Mouse (Mus musculus) NIH3T3 (cell line): ENCODE measurements at regions not wholly inside any gene's neighbourhood (a gene's known extent, or its start where the extent isn't known, plus 50 kb on each side); places are given as distances from the start of the nearest gene placed in this dataset.

Source experiments
- DNase-seq: peaks from one replicate; pipeline ENCODE4 v3.0.0-alpha.2; 2012; ENCODE audit warnings: low read depth

GRCm38 (mm10) chr14:120661111-120661510 lies 182.9 kb downstream of the Rap2a start:
- no peak for DNase-seq

- no peak for DNase-seq
These were observed 191.4 kb downstream of the Rap2a start for GRCm38 (mm10) chr14:120669665-120670064.

- no peak for DNase-seq
These were observed 197.5 kb downstream of the Rap2a start for GRCm38 (mm10) chr14:120675752-120676151.

- DNase-seq = no peak
These were observed 200.3 kb downstream of the Rap2a start for GRCm38 (mm10) chr14:120678533-120678932.

GRCm38 (mm10) chr14:120679072-120679471 lies 200.8 kb downstream of the Rap2a start:
- DNase-seq = no peak

- DNase-seq = peak; percentile 8
These were observed 202.0 kb downstream of the Rap2a start for GRCm38 (mm10) chr14:120680272-120680671.

- DNase-seq = no peak
These were observed 207.0 kb downstream of the Rap2a start for GRCm38 (mm10) chr14:120685263-120685662.

GRCm38 (mm10) chr14:120685877-120686276 lies 207.6 kb downstream of the Rap2a start:
- no peak for DNase-seq

- no peak for DNase-seq
These were observed 208.5 kb downstream of the Rap2a start for GRCm38 (mm10) chr14:120686751-120687150.

GRCm38 (mm10) chr14:120699378-120699777 lies 211.6 kb upstream of the Ipo5 start:
- no peak for DNase-seq

- DNase-seq = peak; percentile 94
These were observed 205.7 kb upstream of the Ipo5 start for GRCm38 (mm10) chr14:120705301-120705801.

GRCm38 (mm10) chr14:120710782-120711181 lies 200.2 kb upstream of the Ipo5 start:
- DNase-seq = no peak

- DNase-seq = no peak
These were observed 190.3 kb upstream of the Ipo5 start for GRCm38 (mm10) chr14:120720464-120721445.

- DNase-seq = no peak
These were observed 189.2 kb upstream of the Ipo5 start for GRCm38 (mm10) chr14:120721593-120722461.

- no peak for DNase-seq
These were observed 188.4 kb upstream of the Ipo5 start for GRCm38 (mm10) chr14:120722546-120723112.

- DNase-seq = no peak
These were observed 182.9 kb upstream of the Ipo5 start for GRCm38 (mm10) chr14:120728107-120728506.

GRCm38 (mm10) chr14:120730226-120730625 lies 180.8 kb upstream of the Ipo5 start:
- no peak for DNase-seq

- no peak for DNase-seq
These were observed 179.2 kb upstream of the Ipo5 start for GRCm38 (mm10) chr14:120731679-120732281.

GRCm38 (mm10) chr14:120732400-120733138 lies 178.5 kb upstream of the Ipo5 start:
- DNase-seq = no peak

- no peak for DNase-seq
These were observed 169.5 kb upstream of the Ipo5 start for GRCm38 (mm10) chr14:120741492-120742054.

GRCm38 (mm10) chr14:120754011-120754410 lies 157.0 kb upstream of the Ipo5 start:
- DNase-seq = no peak
